Mouse (Mus musculus): ENCODE measurements around the gene Dach1. TPM values are rescaled to one million over a fixed set of nuclear protein-coding genes. Genes with fewer than 3 reads are reported as not detected.

Dach1 gene
- polyA plus RNA-seq, 1 experiment from 2014 or later = 1.8 TPM

DNA sequence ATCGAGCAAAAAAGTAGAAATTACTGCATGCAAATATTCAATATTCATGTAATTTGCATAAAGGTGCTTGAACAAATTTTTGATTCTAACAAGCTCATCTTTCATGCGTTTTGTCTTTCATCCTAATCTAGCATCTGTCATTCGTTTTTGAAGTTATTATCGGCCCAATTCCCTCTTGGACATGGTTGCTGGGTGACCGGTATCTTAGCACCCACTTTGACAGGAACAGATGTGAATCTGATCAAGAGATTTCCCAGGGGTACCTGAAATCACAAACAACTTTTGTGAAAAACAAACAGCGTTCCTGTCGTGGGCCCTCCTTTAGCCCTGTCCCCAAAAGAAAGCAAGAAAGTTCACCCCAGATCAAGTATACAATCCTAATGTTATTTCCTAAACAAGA lies 12.8 kb downstream of the Dach1 start:
- H3K4me2 ChIP-seq = no peak overlapping the region
- no peaks in the 10 kb centered on the region for H3K27me3 ChIP-seq (replicated peaks)
- 55% methylated on average over 7 of the region's 7 CpGs for WGBS
- no peak overlapping the region for H3K4me3 ChIP-seq
- no peaks in the 10 kb centered on the region for H3K9me3 ChIP-seq
- H3K4me1 ChIP-seq = no peaks in the 10 kb centered on the region
- H3K36me3 ChIP-seq = no peaks in the 10 kb centered on the region
- no peak for ATAC-seq (ENCODE audit: extremely low read depth, insufficient number of reproducible peaks, low FRiP score, low TSS enrichment)
- no peak overlapping the region for H3K27ac ChIP-seq (replicated peaks)
- no peak overlapping the region for H3K9ac ChIP-seq

DNA sequence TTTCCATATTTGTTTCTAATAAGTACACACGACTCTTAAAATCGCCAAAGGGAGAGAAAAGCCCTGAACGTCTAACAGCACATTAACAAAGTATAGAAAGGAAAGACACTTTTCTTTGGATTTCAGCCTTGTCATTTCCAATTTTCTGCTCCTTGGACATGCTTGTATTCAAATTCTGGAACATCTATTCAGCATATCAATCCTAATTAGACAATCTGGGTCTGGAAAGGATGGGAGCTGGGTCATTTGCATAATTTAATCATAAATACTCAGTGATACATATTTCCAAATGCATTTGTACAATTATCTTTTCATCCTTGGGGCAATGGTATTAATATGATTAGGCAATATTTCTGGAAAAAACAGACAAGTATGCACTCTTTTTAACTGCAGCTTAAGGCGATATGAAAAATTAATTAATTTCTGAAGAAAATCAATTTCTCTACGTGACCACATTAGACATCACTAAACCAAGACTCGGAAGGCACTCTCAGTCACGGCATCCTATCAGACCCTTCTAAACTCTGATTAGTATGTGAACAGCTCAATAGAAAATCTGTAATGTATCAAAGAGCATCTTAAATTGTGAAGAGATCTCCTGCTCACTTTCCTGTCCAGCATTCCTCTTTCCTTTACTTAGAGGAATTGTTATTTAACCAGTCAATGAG lies 13.7 kb downstream of the Dach1 start:
- 83% methylated on average over 7 of the region's 7 CpGs for WGBS
- no peaks in the 10 kb centered on the region for H3K36me3 ChIP-seq
- H3K9ac ChIP-seq = no peak overlapping the region
- no peaks in the 10 kb centered on the region for H3K9me3 ChIP-seq
- no peak for ATAC-seq (ENCODE audit: extremely low read depth, insufficient number of reproducible peaks, low FRiP score, low TSS enrichment)
- H3K4me2 ChIP-seq = no peak overlapping the region
- no peaks in the 10 kb centered on the region for H3K27me3 ChIP-seq (replicated peaks)
- no peak overlapping the region for H3K4me3 ChIP-seq
- no peaks in the 10 kb centered on the region for H3K4me1 ChIP-seq
- no peak overlapping the region for H3K27ac ChIP-seq (replicated peaks)

GRCm38 (mm10) chr14:98154832-98155422 lies 14.6 kb downstream of the Dach1 start:
- Histone ChIP-seq H3K36me3 (no peaks in the 10 kb centered on the region), H3K9ac (no peak overlapping the region), H3K4me1 (no peaks in the 10 kb centered on the region), H3K4me3 (no peak overlapping the region), H3K27ac (replicated peaks) (no peak overlapping the region), H3K9me3 (no peaks in the 10 kb centered on the region), H3K27me3 (replicated peaks) (no peaks in the 10 kb centered on the region), H3K4me2 (no peak overlapping the region)
- 51% methylated on average over 7 of the region's 7 CpGs for WGBS
- ATAC-seq (ENCODE audit: extremely low read depth, insufficient number of reproducible peaks, low FRiP score, low TSS enrichment) = no peak

- Histone ChIP-seq H3K9me3 (no peaks in the 10 kb centered on the region), H3K4me2 (no peak overlapping the region), H3K27ac (replicated peaks) (no peak overlapping the region), H3K4me1 (peaks cover 6% of the 10 kb centered on the region), H3K36me3 (no peaks in the 10 kb centered on the region), H3K4me3 (no peak overlapping the region), H3K27me3 (replicated peaks) (no peaks in the 10 kb centered on the region), H3K9ac (no peak overlapping the region)
- no peak for ATAC-seq (ENCODE audit: extremely low read depth, insufficient number of reproducible peaks, low FRiP score, low TSS enrichment)
- WGBS = 63% methylated on average over 2 of the region's 2 CpGs
Measured at GRCm38 (mm10) chr14:98141758-98142157, 27.8 kb downstream of the Dach1 start.

DNA sequence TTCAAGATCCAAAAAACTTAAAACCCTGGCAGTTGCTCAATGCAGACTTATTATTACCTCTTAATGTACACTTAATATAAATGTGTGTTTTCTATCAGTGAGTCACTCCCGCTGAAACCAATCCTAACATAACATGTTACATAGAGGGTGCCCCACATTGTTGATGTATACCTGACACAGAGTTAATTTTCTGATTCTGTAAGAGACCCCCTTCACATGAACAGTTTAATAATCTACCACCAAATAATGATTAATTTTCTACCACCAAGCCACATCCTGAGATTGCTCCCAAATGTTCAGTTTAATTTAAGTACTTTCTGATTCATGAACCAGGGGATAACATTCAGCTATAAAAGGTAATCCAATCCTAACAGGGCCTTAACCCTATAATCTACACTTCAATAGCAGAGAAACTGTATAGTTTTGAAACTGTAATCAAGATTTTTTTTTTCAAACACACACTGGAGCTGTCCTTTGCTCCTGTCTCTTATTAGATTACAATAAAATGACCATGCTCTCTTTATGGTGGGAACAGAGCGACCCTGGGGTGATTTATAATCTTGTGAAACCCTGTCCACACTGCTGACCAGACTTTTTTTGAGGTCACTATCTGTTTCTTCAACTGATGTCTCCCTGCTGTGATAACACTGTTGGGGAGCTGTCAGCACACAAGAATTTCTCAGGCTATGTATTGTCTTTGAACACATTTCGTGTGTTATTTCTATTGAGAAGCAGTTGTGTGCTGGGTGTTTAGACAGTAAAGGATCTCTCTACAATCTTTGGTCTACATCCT lies 30.5 kb downstream of the Dach1 start:
- H3K36me3 ChIP-seq = no peaks in the 10 kb centered on the region
- no peak overlapping the region for H3K4me3 ChIP-seq
- H3K27ac ChIP-seq (replicated peaks) = no peak overlapping the region
- no peaks in the 10 kb centered on the region for H3K9me3 ChIP-seq
- peaks cover 13% of the 10 kb centered on the region for H3K4me1 ChIP-seq
- ATAC-seq (ENCODE audit: extremely low read depth, insufficient number of reproducible peaks, low FRiP score, low TSS enrichment) = no peak
- H3K4me2 ChIP-seq = no peak overlapping the region
- H3K27me3 ChIP-seq (replicated peaks) = no peaks in the 10 kb centered on the region
- no peak overlapping the region for H3K9ac ChIP-seq
- 51% methylated on average over 3 of the region's 3 CpGs for WGBS

- Histone ChIP-seq H3K36me3 (no peaks in the 10 kb centered on the region), H3K4me3 (no peak overlapping the region), H3K4me2 (no peak overlapping the region), H3K4me1 (peaks cover 13% of the 10 kb centered on the region), H3K27ac (replicated peaks) (no peak overlapping the region), H3K27me3 (replicated peaks) (no peaks in the 10 kb centered on the region), H3K9me3 (no peaks in the 10 kb centered on the region), H3K9ac (no peak overlapping the region)
- WGBS = 56% methylated on average over 4 of the region's 4 CpGs
- ATAC-seq (ENCODE audit: extremely low read depth, insufficient number of reproducible peaks, low FRiP score, low TSS enrichment) = no peak
Measured at GRCm38 (mm10) chr14:98134546-98134945, 35.0 kb downstream of the Dach1 start.

DNA sequence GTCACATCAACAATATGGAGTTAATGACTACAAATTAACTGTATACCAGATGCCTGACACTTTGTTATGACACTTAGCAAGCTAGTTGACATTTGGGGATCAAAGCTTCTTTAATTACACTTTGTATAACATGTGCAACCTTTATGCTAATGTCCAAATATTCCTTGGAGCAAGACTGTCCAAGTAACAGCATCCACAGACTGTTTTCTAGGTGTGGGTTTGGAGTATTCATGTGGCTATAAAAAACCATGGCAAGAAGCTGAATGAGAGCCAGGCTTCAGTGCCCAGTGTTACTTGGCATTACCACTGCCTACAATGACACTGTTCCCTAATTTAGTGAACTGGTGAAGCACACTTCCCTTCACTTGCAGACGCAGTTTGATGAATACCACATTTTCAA lies 46.5 kb downstream of the Dach1 start:
- no peak overlapping the region for H3K9ac ChIP-seq
- H3K36me3 ChIP-seq = no peaks in the 10 kb centered on the region
- no peak overlapping the region for H3K4me3 ChIP-seq
- no peak overlapping the region for H3K4me2 ChIP-seq
- H3K9me3 ChIP-seq = no peaks in the 10 kb centered on the region
- no peak overlapping the region for H3K27ac ChIP-seq (replicated peaks)
- no peaks in the 10 kb centered on the region for H3K27me3 ChIP-seq (replicated peaks)
- WGBS = 79% methylated on average over 1 of the region's 1 CpGs
- no peak for ATAC-seq (ENCODE audit: extremely low read depth, insufficient number of reproducible peaks, low FRiP score, low TSS enrichment)
- no peaks in the 10 kb centered on the region for H3K4me1 ChIP-seq

DNA sequence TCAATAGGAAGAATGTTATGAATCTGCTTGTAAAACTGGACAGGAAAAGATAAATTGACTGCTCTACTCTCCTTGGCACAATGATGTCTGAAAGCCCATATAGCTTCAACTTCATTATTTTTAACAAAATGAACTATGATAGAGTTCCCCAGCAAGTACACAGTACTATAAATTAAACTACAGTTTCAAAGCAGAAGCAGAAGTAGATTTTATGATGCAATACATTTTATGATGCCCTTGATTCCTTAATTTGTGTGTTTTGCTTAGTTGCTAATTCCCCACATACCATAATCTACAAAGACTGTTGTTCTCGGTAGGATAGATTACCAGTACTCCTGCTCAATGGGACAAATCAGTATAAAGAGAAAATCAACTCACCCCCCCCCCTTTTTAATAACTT lies 52.9 kb downstream of the Dach1 start:
- ATAC-seq (ENCODE audit: extremely low read depth, insufficient number of reproducible peaks, low FRiP score, low TSS enrichment) = no peak
- Histone ChIP-seq H3K36me3 (no peaks in the 10 kb centered on the region), H3K27ac (replicated peaks) (no peak overlapping the region), H3K4me1 (peaks cover 3% of the 10 kb centered on the region), H3K9me3 (no peaks in the 10 kb centered on the region), H3K9ac (no peak overlapping the region), H3K4me2 (no peak overlapping the region), H3K4me3 (no peak overlapping the region), H3K27me3 (replicated peaks) (no peaks in the 10 kb centered on the region)
- 56% methylated on average over 1 of the region's 1 CpGs for WGBS

DNA sequence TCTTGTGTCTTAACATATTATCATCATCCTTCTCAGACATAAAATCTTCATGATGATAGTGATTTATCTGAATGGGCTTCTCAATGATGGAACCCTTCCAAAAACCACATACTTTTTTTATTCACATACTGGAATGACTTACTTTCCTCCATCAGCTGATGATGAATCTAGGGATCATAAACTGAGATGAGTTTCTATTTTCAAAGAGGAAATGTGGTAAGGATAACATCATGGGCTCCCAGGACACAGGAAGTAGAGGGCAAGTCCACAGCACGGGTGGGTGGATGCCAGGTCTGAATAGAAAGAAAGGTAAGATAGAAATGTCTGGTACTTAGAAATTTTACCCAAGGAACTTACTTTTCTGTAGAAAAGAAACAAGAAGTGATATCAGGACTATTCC lies 56.5 kb downstream of the Dach1 start:
- H3K4me3 ChIP-seq = no peak overlapping the region
- peaks cover 3% of the 10 kb centered on the region for H3K4me1 ChIP-seq
- ATAC-seq (ENCODE audit: extremely low read depth, insufficient number of reproducible peaks, low FRiP score, low TSS enrichment) = no peak
- H3K9me3 ChIP-seq = no peaks in the 10 kb centered on the region
- H3K4me2 ChIP-seq = no peak overlapping the region
- no peaks in the 10 kb centered on the region for H3K27me3 ChIP-seq (replicated peaks)
- no peaks in the 10 kb centered on the region for H3K36me3 ChIP-seq
- 51% methylated on average over 1 of the region's 1 CpGs for WGBS
- H3K27ac ChIP-seq (replicated peaks) = peak overlapping the region; percentile 25; the same call in 1 of the 2 replicates
- H3K9ac ChIP-seq = no peak overlapping the region

- Histone ChIP-seq H3K4me3 (no peak overlapping the region), H3K27me3 (replicated peaks) (no peaks in the 10 kb centered on the region), H3K9ac (no peak overlapping the region), H3K27ac (replicated peaks) (no peak overlapping the region), H3K9me3 (no peaks in the 10 kb centered on the region), H3K4me2 (no peak overlapping the region), H3K4me1 (peaks cover 3% of the 10 kb centered on the region), H3K36me3 (no peaks in the 10 kb centered on the region)
- 78% methylated on average over 2 of the region's 2 CpGs for WGBS
- ATAC-seq (ENCODE audit: extremely low read depth, insufficient number of reproducible peaks, low FRiP score, low TSS enrichment) = no peak
Measured at GRCm38 (mm10) chr14:98109929-98110328, 59.6 kb downstream of the Dach1 start.

DNA sequence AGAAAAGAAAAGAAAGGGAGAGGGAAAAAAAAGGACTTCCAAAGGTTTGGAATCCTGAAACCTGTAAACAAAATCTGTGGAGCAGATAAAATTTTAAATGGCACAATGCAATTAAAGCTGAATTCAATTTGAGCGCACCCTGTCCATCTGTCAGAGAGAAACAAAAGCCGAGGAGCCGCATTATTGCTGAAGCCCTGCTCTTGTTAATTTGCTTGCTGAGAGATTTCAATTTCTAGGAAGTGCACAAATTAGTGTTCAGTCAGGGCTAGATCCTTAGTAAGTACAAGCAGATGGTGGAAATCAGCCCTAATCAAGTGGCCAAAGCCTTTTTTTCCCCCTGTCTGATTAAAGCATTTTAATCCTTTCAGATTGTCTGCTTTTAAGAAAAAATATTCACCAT lies 60.8 kb downstream of the Dach1 start:
- no peak overlapping the region for H3K4me3 ChIP-seq
- H3K9me3 ChIP-seq = no peaks in the 10 kb centered on the region
- no peak for ATAC-seq (ENCODE audit: extremely low read depth, insufficient number of reproducible peaks, low FRiP score, low TSS enrichment)
- H3K27me3 ChIP-seq (replicated peaks) = no peaks in the 10 kb centered on the region
- no peak overlapping the region for H3K4me2 ChIP-seq
- 78% methylated on average over 3 of the region's 3 CpGs for WGBS
- H3K9ac ChIP-seq = no peak overlapping the region
- no peak overlapping the region for H3K27ac ChIP-seq (replicated peaks)
- H3K4me1 ChIP-seq = no peaks in the 10 kb centered on the region; the same call in 1 of the 2 replicates
- no peaks in the 10 kb centered on the region for H3K36me3 ChIP-seq
